Mouse (Mus musculus): ENCODE results near the gene Ipcef1.

DNA sequence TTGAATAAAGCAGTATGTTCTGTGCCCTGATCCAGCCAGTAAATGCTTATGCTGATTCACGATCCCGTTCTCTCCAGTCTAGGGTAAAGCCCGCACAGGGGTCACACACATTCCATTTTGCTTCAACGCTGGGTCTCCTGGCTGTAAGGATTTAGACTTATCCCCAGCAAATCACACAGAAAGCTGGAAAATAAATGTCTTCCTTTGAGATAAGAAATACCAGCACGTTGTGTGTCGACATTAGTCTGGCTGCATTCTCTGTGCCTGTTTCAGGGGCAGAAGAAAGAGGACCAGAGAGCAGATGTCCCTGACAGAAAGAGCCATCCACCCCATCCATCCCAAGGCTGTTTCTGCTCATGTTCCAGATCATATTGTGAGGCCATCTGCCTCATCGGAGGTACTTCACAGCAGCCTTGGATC, 25.1 kb upstream of the Ipcef1 start:
- TF ChIP-seq CTCF (IDR thresholded peaks at IDR 0.05) (no peak), EP300 (IDR thresholded peaks at IDR 0.05) (no peak)
